Mouse (Mus musculus) hematopoietic stem cell, adult 5-6 weeks (primary cell): ENCODE results near the gene Chl1. TPM values are rescaled to one million over a fixed set of nuclear protein-coding genes. Genes with fewer than 3 reads are reported as not detected.

Experiments
- ATAC-seq, 2 experiments: fragments of 125-278 bp in 1 of 2; replicated peaks in 1 of 2; 2 replicates each; pipeline ENCODE4 v1.8.0; 2016 to 2017; ENCODE audit warnings: inconsistent platforms in 2 of 2, mild to moderate bottlenecking in 2 of 2, moderate number of reproducible peaks in 2 of 2, low read depth in 1 of 2, moderate TSS enrichment in 1 of 2; ENCODE audit not compliant: low FRiP score in 2 of 2, poor library complexity in 2 of 2, severe bottlenecking in 2 of 2, insufficient read depth in 1 of 2, low TSS enrichment in 1 of 2
- total RNA-seq: library from RNA; stranded (forward); fragments of 172-1452, 232-1000 nt; gene quantifications from 2 replicates; pipeline ENCODE4 v1.2.3, GENCODE M21; 2017

Chl1 gene
- total RNA-seq, result 1.1 and 2.6 TPM in 2 replicates

GRCm38 (mm10) chr6:103510392-103511289, at the start of gene Chl1:
Gene Chl1, plus strand, starts transcription at chr6:103510586.
- peak; percentile 55 for ATAC-seq

GRCm38 (mm10) chr6:103465479-103466080, 44.8 kb upstream of the Chl1 start:
- peak; percentile 97 to 98 for ATAC-seq

GRCm38 (mm10) chr6:103473316-103473715, 37.1 kb upstream of the Chl1 start:
- ATAC-seq, result peak; percentile 60 to 66

GRCm38 (mm10) chr6:103487199-103487598, 23.2 kb upstream of the Chl1 start:
- ATAC-seq, result no peak

GRCm38 (mm10) chr6:103498404-103498803, 12.0 kb upstream of the Chl1 start:
- no peak for ATAC-seq

GRCm38 (mm10) chr6:103504065-103504464, 6.3 kb upstream of the Chl1 start:
- no peak for ATAC-seq

- ATAC-seq, result no peak
Measured at GRCm38 (mm10) chr6:103507751-103508575, 2.4 kb upstream of the Chl1 start.

GRCm38 (mm10) chr6:103509596-103509995, 790 bp upstream of the Chl1 start:
- no peak for ATAC-seq

- 0 out of 4 replicates have a peak, but pooled peaks of 1 of the 2 experiments have one; percentile 11 for ATAC-seq
Measured at GRCm38 (mm10) chr6:103511290-103511971, 1.0 kb downstream of the Chl1 start.

- peak; percentile 81 to 87 for ATAC-seq
Measured at GRCm38 (mm10) chr6:103511972-103512565, 1.7 kb downstream of the Chl1 start.

- no peak for ATAC-seq
Measured at GRCm38 (mm10) chr6:103512911-103513321, 2.5 kb downstream of the Chl1 start.

GRCm38 (mm10) chr6:103513621-103514241, 3.3 kb downstream of the Chl1 start:
- ATAC-seq, result no peak

GRCm38 (mm10) chr6:103514346-103514745, 4.0 kb downstream of the Chl1 start:
- ATAC-seq, result no peak

- ATAC-seq, result no peak
Measured at GRCm38 (mm10) chr6:103514756-103515155, 4.4 kb downstream of the Chl1 start.

GRCm38 (mm10) chr6:103519596-103519995, 9.2 kb downstream of the Chl1 start:
- no peak for ATAC-seq

- ATAC-seq, result peak; percentile 95 to 96
Measured at GRCm38 (mm10) chr6:103525326-103526024, 15.1 kb downstream of the Chl1 start.
